Mouse (Mus musculus): Measurements from ENCODE around the gene Rpp14. TPM values are rescaled to one million over a fixed set of nuclear protein-coding genes. Genes with fewer than 3 reads are reported as not detected.

The Rpp14 gene
- polyA plus RNA-seq, 1 experiment: 27.3 TPM

GRCm38 (mm10) chr14:8059938-8060337, 20.2 kb upstream of the Rpp14 start:
- no peak for DNase-seq (ENCODE audit: low spot score)

GRCm38 (mm10) chr14:8062076-8062475, 18.1 kb upstream of the Rpp14 start:
- no peak for DNase-seq (ENCODE audit: low spot score)

- no peak for DNase-seq (ENCODE audit: low spot score)
Measured at GRCm38 (mm10) chr14:8062537-8063301, 17.4 kb upstream of the Rpp14 start.

GRCm38 (mm10) chr14:8063835-8064785, 16.1 kb upstream of the Rpp14 start:
- DNase-seq (ENCODE audit: low spot score): no peak

GRCm38 (mm10) chr14:8080718-8081117, 551 bp downstream of the Rpp14 start:
- no peak for DNase-seq (ENCODE audit: low spot score)

- no peak for DNase-seq (ENCODE audit: low spot score)
Measured at GRCm38 (mm10) chr14:8082949-8083348, 2.8 kb downstream of the Rpp14 start.

- DNase-seq (ENCODE audit: low spot score): no peak
Measured at GRCm38 (mm10) chr14:8089016-8089415, 8.8 kb downstream of the Rpp14 start.

GRCm38 (mm10) chr14:8092573-8092972, 12.4 kb downstream of the Rpp14 start:
- DNase-seq (ENCODE audit: low spot score): no peak

GRCm38 (mm10) chr14:8093427-8093826, 13.3 kb downstream of the Rpp14 start:
- DNase-seq (ENCODE audit: low spot score): no peak

- DNase-seq (ENCODE audit: low spot score): no peak
Measured at GRCm38 (mm10) chr14:8094931-8095561, 14.9 kb downstream of the Rpp14 start.

GRCm38 (mm10) chr14:8095562-8095950, 15.4 kb downstream of the Rpp14 start:
- DNase-seq (ENCODE audit: low spot score): no peak

GRCm38 (mm10) chr14:8097978-8098686, 18.0 kb downstream of the Rpp14 start, which contains the start of gene Pxk:
Pxk (plus strand) TSS chr14:8098211.
- DNase-seq (ENCODE audit: low spot score): peak; percentile 91

GRCm38 (mm10) chr14:8098687-8098995, 18.5 kb downstream of the Rpp14 start:
- no peak for DNase-seq (ENCODE audit: low spot score)

- DNase-seq (ENCODE audit: low spot score): no peak
Measured at GRCm38 (mm10) chr14:8099561-8100021, 19.4 kb downstream of the Rpp14 start.

GRCm38 (mm10) chr14:8101886-8102285, 21.7 kb downstream of the Rpp14 start:
- no peak for DNase-seq (ENCODE audit: low spot score)

- no peak for DNase-seq (ENCODE audit: low spot score)
Measured at GRCm38 (mm10) chr14:8102676-8103075, 22.5 kb downstream of the Rpp14 start.

- no peak for DNase-seq (ENCODE audit: low spot score)
Measured at GRCm38 (mm10) chr14:8108047-8108446, 27.9 kb downstream of the Rpp14 start.

- DNase-seq (ENCODE audit: low spot score): no peak
Measured at GRCm38 (mm10) chr14:8108976-8109375, 28.8 kb downstream of the Rpp14 start.

GRCm38 (mm10) chr14:8111545-8111944, 31.4 kb downstream of the Rpp14 start:
- no peak for DNase-seq (ENCODE audit: low spot score)

- DNase-seq (ENCODE audit: low spot score): no peak
Measured at GRCm38 (mm10) chr14:8112036-8112435, 31.9 kb downstream of the Rpp14 start.

GRCm38 (mm10) chr14:8113616-8114015, 33.4 kb downstream of the Rpp14 start:
- no peak for DNase-seq (ENCODE audit: low spot score)

GRCm38 (mm10) chr14:8114306-8114705, 34.1 kb downstream of the Rpp14 start:
- DNase-seq (ENCODE audit: low spot score): no peak

Measured in urinary bladder, adult 2 months (tissue).